Mouse (Mus musculus) liver, postnatal 0 days (tissue): ENCODE results near the gene Ifne. TPM values are rescaled to one million over a fixed set of nuclear protein-coding genes. Genes with fewer than 3 reads are reported as not detected.

Source experiments
- ATAC-seq: fragments of 200-750 bp; cut with Nextera tagmentation; 2 replicates; pipeline ENCODE4 v1.8.0; 2017; ENCODE audit warnings: mild to moderate bottlenecking, moderate library complexity
- DNase-seq: peaks from one replicate; pipeline ENCODE4 v3.0.0-alpha.2; 2016
- H3K27ac ChIP-seq: fragments of 300-500 bp; sonication (generic); 2 replicates; pipeline ENCODE4 v1.5.1; 2014; ENCODE audit warnings: antibody characterized with exemption, moderate library complexity, mild to moderate bottlenecking, low read depth
- H3K27me3 ChIP-seq: fragments of 300-500 bp; sonication (generic); 2 replicates; pipeline ENCODE4 v1.6.1; 2014; ENCODE audit warnings: low read length, control low read depth, mixed read lengths; ENCODE audit not compliant: insufficient read depth
- H3K36me3 ChIP-seq: fragments of 300-500 bp; sonication (generic); replicated peaks from 2 replicates; pipeline ENCODE4 v1.6.1; 2014; ENCODE audit warnings: mild to moderate bottlenecking, control low read depth, low read length, moderate library complexity, mixed read lengths; ENCODE audit not compliant: insufficient read depth
- H3K4me1 ChIP-seq: fragments of 300-500 bp; sonication (generic); 2 replicates; pipeline ENCODE4 v1.6.1; 2014; ENCODE audit warnings: antibody characterized with exemption, mild to moderate bottlenecking, control low read depth; ENCODE audit not compliant: insufficient read depth
- H3K4me2 ChIP-seq: fragments of 300-500 bp; sonication (generic); 2 replicates; pipeline ENCODE4 v1.6.1; 2014; ENCODE audit warnings: low read depth, mild to moderate bottlenecking, low read length, moderate library complexity, mixed read lengths
- H3K4me3 ChIP-seq: fragments of 300-500 bp; sonication (generic); 2 replicates; pipeline ENCODE4 v1.5.1; 2014; ENCODE audit warnings: low read depth, low read length
- H3K9ac ChIP-seq: fragments of 300-500 bp; sonication (generic); replicated peaks from 2 replicates; pipeline ENCODE4 v1.6.1; 2014; ENCODE audit warnings: mild to moderate bottlenecking, moderate library complexity
- H3K9me3 ChIP-seq: fragments of 300-500 bp; sonication (generic); 2 replicates; pipeline ENCODE4 v1.6.1; 2016; ENCODE audit warnings: mild to moderate bottlenecking, control low read depth, low read length, mixed read lengths
- CTCF ChIP-seq: sonication (generic); IDR thresholded peaks from 2 replicates; pipeline ENCODE4 v1.5.1; 2016; ENCODE audit warnings: antibody characterized with exemption, low read depth
- EP300 ChIP-seq: IDR thresholded peaks from 2 replicates; pipeline ENCODE4 v1.6.1; 2016; ENCODE audit warnings: antibody characterized with exemption, low read depth, mild to moderate bottlenecking
- WGBS: fragments of 180-500 bp; shearing (Covaris S2); extraction: QIAGEN DNeasy Blood & Tissue Kit; methylation state at CpG from one replicate; pipeline ENCODE4 v1.1.7; 2014; ENCODE audit not compliant: insufficient replicate concordance; 5-methylcytosine and 5-hydroxymethylcytosine counted together
- polyA plus RNA-seq: library from polyadenylated mRNA; unstranded; fragments of >200 nt; fragmentation: Nextera tagmentation; extraction: Ambion mirVana; gene quantifications from 2 replicates; pipeline ENCODE4 v1.2.1, GENCODE M21; 2015

Ifne gene
- polyA plus RNA-seq, 1 experiment from 2014 or later, result not detected

DNA sequence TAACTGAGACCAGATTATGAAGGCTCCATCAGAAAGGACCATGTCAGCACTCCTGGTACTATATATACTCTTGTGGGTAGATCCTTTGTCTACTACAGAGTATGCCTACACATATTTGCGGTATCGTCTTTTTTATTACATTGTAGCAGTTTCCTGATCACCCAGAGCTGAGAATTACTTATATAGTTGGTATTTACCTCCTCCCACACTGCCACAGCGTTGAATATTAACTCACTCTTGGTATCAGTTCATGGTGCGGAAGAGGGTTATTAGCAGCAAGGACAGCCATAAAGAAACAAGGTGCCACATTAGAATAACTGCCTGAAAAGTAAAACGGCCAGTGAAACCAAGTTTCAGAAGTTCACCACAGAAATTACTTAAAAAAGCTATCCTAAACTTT, 41.3 kb upstream of the Ifne start:
- H3K36me3 ChIP-seq, result no peaks in the 10 kb centered on the region; the same call in 1 of the 2 replicates
- H3K4me2 ChIP-seq, result no peak overlapping the region
- no peaks in the 10 kb centered on the region for H3K9me3 ChIP-seq
- ATAC-seq, result no peak
- WGBS, result 77% methylated on average over 5 of the region's 5 CpGs
- DNase-seq, result no peak
- TF ChIP-seq EP300, result no peak
- no peak for TF ChIP-seq CTCF
- H3K4me3 ChIP-seq, result no peak overlapping the region
- no peak overlapping the region for H3K9ac ChIP-seq
- no peak overlapping the region for H3K27ac ChIP-seq
- H3K4me1 ChIP-seq, result no peaks in the 10 kb centered on the region
- H3K27me3 ChIP-seq, result no peaks in the 10 kb centered on the region

DNA sequence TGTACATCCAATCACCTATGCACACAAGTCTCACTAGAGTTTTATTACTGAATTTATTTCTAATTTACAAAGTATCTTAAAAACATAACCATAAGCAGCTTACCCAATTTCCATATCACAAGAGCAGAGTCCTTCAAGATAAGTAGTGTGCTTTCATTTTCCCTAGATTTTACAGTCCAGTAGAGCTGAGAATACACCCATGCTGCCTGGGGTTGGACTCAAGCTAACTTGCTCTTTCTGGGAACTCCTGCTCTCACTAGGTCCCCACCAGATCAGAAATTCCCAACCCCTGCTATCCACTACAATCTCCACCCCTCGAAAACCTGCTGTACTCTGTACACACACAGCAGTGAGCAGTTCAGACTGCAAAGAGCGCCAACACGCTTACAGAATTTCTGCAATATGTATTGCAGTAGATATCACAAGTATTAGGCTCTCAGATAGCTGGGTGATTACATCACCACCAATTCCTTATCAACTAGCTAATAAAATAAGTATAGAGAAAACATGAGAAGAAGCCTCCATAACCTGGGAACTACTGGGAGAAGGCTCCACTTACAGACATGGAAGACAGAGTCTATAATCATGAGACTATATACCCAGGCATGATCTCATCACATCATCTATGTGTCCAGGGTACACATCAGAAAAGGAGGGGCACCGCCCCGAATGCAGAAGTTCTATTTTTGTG, 37.9 kb upstream of the Ifne start:
- no peak for ATAC-seq
- Histone ChIP-seq H3K4me1 (no peaks in the 10 kb centered on the region), H3K9me3 (no peaks in the 10 kb centered on the region), H3K27ac (no peak overlapping the region), H3K4me2 (no peak overlapping the region), H3K36me3 (no peaks in the 10 kb centered on the region), H3K4me3 (no peak overlapping the region), H3K27me3 (no peaks in the 10 kb centered on the region), H3K9ac (no peak overlapping the region)
- TF ChIP-seq EP300 (no peak), CTCF (no peak)
- 75% methylated on average over 5 of the region's 5 CpGs for WGBS
- DNase-seq, result no peak

DNA sequence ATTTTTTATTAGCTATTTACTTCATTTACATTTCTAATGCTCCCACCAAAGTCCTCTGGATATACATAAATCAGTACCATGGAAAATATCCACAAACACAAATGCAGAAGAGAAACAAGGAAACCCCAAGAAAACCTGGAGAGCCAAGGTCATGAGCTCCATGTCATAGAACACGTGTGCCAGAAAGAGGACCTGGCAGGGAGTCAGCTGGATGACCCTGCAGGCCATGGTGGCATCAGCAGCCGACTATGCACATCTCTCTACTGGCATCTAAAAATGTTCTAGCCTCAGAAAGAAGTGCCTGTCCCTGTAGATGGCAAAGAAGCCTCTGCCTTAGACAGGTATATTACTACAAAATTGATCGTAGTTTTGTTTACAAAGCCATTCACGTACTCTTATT, 36.3 kb upstream of the Ifne start:
- peaks cover 3% of the 10 kb centered on the region; the same call in 1 of the 2 replicates for H3K4me1 ChIP-seq
- no peak overlapping the region for H3K4me3 ChIP-seq
- WGBS, result 73% methylated on average over 4 of the region's 4 CpGs
- no peak overlapping the region for H3K4me2 ChIP-seq
- no peak overlapping the region for H3K9ac ChIP-seq
- DNase-seq, result no peak
- no peak overlapping the region for H3K27ac ChIP-seq
- no peaks in the 10 kb centered on the region for H3K36me3 ChIP-seq
- no peak for TF ChIP-seq EP300
- no peak for TF ChIP-seq CTCF
- ATAC-seq, result no peak
- no peaks in the 10 kb centered on the region for H3K9me3 ChIP-seq
- H3K27me3 ChIP-seq, result no peaks in the 10 kb centered on the region

DNA sequence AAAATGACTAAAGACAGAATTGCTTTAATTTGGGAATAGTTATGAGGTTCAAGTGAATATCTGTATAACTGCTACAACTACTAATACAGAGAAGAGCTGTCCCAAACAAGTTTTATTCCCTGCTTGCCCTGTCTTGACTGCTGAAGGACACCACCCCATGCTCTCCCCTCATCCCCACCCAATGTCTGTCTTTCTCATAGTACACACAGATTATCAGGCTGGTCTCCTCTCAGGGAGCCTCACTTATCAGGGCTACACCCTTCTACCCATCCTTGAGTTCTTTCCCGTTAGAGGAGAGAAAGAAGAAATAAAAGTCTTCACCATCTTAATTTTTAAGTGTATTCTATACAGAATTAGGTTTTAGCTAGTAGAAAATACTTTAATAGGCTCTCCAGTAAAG, 34.0 kb upstream of the Ifne start:
- H3K27ac ChIP-seq, result no peak overlapping the region
- peak overlapping the region; percentile 0; the same call in 1 of the 2 replicates for H3K4me2 ChIP-seq
- peaks cover 3% of the 10 kb centered on the region; the same call in 1 of the 2 replicates for H3K4me1 ChIP-seq
- ATAC-seq, result peak; percentile 47; the same call in 1 of the 2 replicates
- no peaks in the 10 kb centered on the region for H3K27me3 ChIP-seq
- H3K9me3 ChIP-seq, result no peaks in the 10 kb centered on the region
- H3K9ac ChIP-seq, result no peak overlapping the region
- H3K36me3 ChIP-seq, result no peaks in the 10 kb centered on the region
- WGBS, result 50% methylated on average over 1 of the region's 1 CpGs
- DNase-seq, result no peak
- no peak overlapping the region for H3K4me3 ChIP-seq
- no peak for TF ChIP-seq CTCF
- no peak for TF ChIP-seq EP300

DNA sequence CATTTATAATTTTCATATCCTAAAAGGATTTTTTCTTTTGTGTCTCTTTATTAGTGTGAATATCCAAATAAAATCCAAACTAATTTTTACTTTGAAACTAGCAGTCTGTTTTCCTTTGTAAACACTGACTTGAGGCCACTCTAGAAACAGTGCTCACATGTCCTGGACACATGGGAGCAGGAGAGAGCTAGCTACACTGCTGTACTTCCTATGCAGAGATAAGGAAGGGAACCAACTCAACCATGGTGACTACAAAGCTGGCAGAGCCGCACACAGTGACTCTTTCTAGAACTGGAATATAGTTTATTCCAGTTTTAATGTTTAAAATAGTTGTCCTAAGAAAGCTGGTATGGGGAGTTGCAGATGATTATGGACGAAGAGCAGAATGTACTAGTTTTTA, 32.9 kb upstream of the Ifne start:
- Histone ChIP-seq H3K27ac (no peak overlapping the region), H3K4me3 (no peak overlapping the region), H3K27me3 (no peaks in the 10 kb centered on the region), H3K9ac (no peak overlapping the region), H3K9me3 (no peaks in the 10 kb centered on the region), H3K36me3 (no peaks in the 10 kb centered on the region), H3K4me1 (peaks cover 3% of the 10 kb centered on the region; the same call in 1 of the 2 replicates), H3K4me2 (no peak overlapping the region)
- 61% methylated on average over 2 of the region's 2 CpGs for WGBS
- ATAC-seq (0 out of 2 replicates have a peak, but pooled peaks have one; percentile 43), DNase-seq (no peak)
- TF ChIP-seq CTCF, result peak; percentile 34; the same call in 1 of the 2 replicates
- TF ChIP-seq EP300, result no peak

DNA sequence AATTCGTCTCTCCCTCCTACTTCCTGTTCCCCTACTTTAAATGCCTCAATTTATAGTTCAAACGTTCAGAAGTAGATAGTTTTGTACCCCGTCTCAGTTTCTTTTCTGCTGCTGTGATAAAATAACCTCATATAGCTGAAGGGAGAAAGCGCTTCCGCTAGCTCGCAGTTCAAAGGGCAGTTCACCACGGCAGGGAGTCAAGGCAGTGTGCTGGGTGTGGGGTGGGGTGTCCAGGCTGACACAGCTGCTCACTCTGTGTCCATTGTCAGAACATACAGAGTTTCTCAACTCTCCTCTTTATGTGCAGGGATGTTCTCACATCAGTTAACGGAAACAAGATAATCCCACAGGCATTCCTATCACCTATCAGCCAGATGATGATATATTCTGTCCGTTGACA, 32.2 kb upstream of the Ifne start:
- no peak overlapping the region for H3K27ac ChIP-seq
- ATAC-seq (no peak), DNase-seq (no peak)
- no peaks in the 10 kb centered on the region for H3K27me3 ChIP-seq
- WGBS, result 44% methylated on average over 9 of the region's 9 CpGs
- H3K36me3 ChIP-seq, result no peaks in the 10 kb centered on the region
- no peak overlapping the region for H3K4me3 ChIP-seq
- H3K9ac ChIP-seq, result no peak overlapping the region
- peak overlapping the region; percentile 20; the same call in 1 of the 2 replicates for H3K4me2 ChIP-seq
- TF ChIP-seq CTCF, result no peak
- no peak for TF ChIP-seq EP300
- no peaks in the 10 kb centered on the region for H3K9me3 ChIP-seq
- peaks cover 5% of the 10 kb centered on the region; the same call in 1 of the 2 replicates for H3K4me1 ChIP-seq
